Mouse (Mus musculus): ENCODE data around the gene Olfr638.

GRCm38 (mm10) chr7:104050745-104051144 lies 52.2 kb downstream of the Olfr638 start:
- TF ChIP-seq CTCF (IDR thresholded peaks at IDR 0.05; ENCODE audit: extremely low read depth, insufficient read depth, insufficient read length, insufficient replicate concordance) (no peak), POLR2A (IDR thresholded peaks at IDR 0.05; ENCODE audit: low read depth, low read length) (no peak)

Data from spleen, adult 2 months (tissue).